Mouse (Mus musculus) CH12.LX (cell line): ENCODE data around the gene Itsn1.

Source experiments
- CTCF ChIP-seq, 2 experiments: IDR thresholded peaks in 1 of 2; conservative IDR thresholded peaks in 1 of 2; 2 replicates each; pipeline ENCODE4 v1.5.1; 2011 to 2012; ENCODE audit warnings: low read depth in 2 of 2, low read length in 2 of 2, improper control_type of control experiment in 1 of 2, inconsistent platforms in 1 of 2, mild to moderate bottlenecking in 1 of 2, moderate library complexity in 1 of 2
- E2F4 ChIP-seq: IDR thresholded peaks from 2 replicates; pipeline ENCODE4 v1.6.1; 2011; ENCODE audit warnings: low read depth, low read length, improper control_type of control experiment; ENCODE audit not compliant: insufficient replicate concordance
- MAFK ChIP-seq: IDR thresholded peaks from 2 replicates; pipeline ENCODE4 v1.6.1; 2011; ENCODE audit warnings: low read length, improper control_type of control experiment; ENCODE audit not compliant: insufficient replicate concordance
- POLR2A ChIP-seq: IDR thresholded peaks from 2 replicates; pipeline ENCODE4 v1.6.1; 2011; ENCODE audit warnings: low read depth, mild to moderate bottlenecking, improper control_type of control experiment, low read length
- ZMIZ1 ChIP-seq: IDR thresholded peaks from 2 replicates; pipeline ENCODE4 v1.6.1; 2012; ENCODE audit warnings: low read depth, mild to moderate bottlenecking, inconsistent platforms, low read length, improper control_type of control experiment

- TF ChIP-seq POLR2A (no peak), E2F4 (no peak), ZMIZ1 (no peak), CTCF (conservative IDR thresholded peaks at IDR 0.05 in 1 of 2, IDR thresholded peaks at IDR 0.05 in 1 of 2; ENCODE audit: low read depth in 2 of 2, low read length in 2 of 2) (no peak), MAFK (no peak)
These were observed 217.2 kb downstream of the Itsn1 start for GRCm38 (mm10) chr16:91946261-91946660.
